Mouse (Mus musculus) intestine, embryonic 14.5 days (tissue): ENCODE data around the gene Ccdc191. TPM values are rescaled to one million over a fixed set of nuclear protein-coding genes. Genes with fewer than 3 reads are reported as not detected.

ENCODE experiments used
- ATAC-seq: fragments of 200-750 bp; cut with Nextera tagmentation; replicated peaks from 2 replicates; pipeline ENCODE4 v1.8.0; 2017; ENCODE audit warnings: low read depth, moderate number of reproducible peaks, moderate TSS enrichment, moderate library complexity; ENCODE audit not compliant: low FRiP score, low TSS enrichment
- DNase-seq: peaks from one replicate; pipeline ENCODE4 v3.0.0-alpha.2; 2018; ENCODE audit warnings: low spot score
- H3K27ac ChIP-seq: fragments of 300-500 bp; sonication (generic); 2 replicates; pipeline ENCODE4 v1.5.1; 2014; ENCODE audit warnings: low read depth, mild to moderate bottlenecking, control low read depth
- H3K27me3 ChIP-seq: fragments of 300-500 bp; sonication (generic); replicated peaks from 2 replicates; pipeline ENCODE4 v1.6.1; 2014; ENCODE audit warnings: low read length, control low read depth; ENCODE audit not compliant: control insufficient read depth, insufficient read depth
- H3K36me3 ChIP-seq: fragments of 300-500 bp; sonication (generic); 2 replicates; pipeline ENCODE4 v1.6.1; 2014; ENCODE audit warnings: low read length, control low read depth; ENCODE audit not compliant: control insufficient read depth, insufficient read depth
- H3K4me1 ChIP-seq: fragments of 300-500 bp; sonication (generic); replicated peaks from 2 replicates; pipeline ENCODE4 v1.6.1; 2014; ENCODE audit warnings: low read length, control low read depth, mixed read lengths; ENCODE audit not compliant: control insufficient read depth, insufficient read depth
- H3K4me2 ChIP-seq: fragments of 300-500 bp; sonication (generic); 2 replicates; pipeline ENCODE4 v1.6.1; 2014; ENCODE audit warnings: low read length
- H3K4me3 ChIP-seq: fragments of 300-500 bp; sonication (generic); 2 replicates; pipeline ENCODE4 v1.5.1; 2014; ENCODE audit warnings: low read depth, low read length, control low read depth, mixed read lengths
- H3K9ac ChIP-seq: fragments of 300-500 bp; sonication (generic); 2 replicates; pipeline ENCODE4 v1.6.1; 2014; ENCODE audit warnings: mild to moderate bottlenecking, low read length
- H3K9me3 ChIP-seq: fragments of 300-500 bp; sonication (generic); 2 replicates; pipeline ENCODE4 v1.6.1; 2016; ENCODE audit warnings: low read length, control low read depth; ENCODE audit not compliant: control insufficient read depth
- WGBS: fragments of 180-500 bp; shearing (Covaris S2); extraction: QIAGEN DNeasy Blood & Tissue Kit; methylation state at CpG from one replicate; pipeline ENCODE4 v1.1.7; 2014; 5-methylcytosine and 5-hydroxymethylcytosine counted together
- polyA plus RNA-seq: library from polyadenylated mRNA; unstranded; fragments of >200 nt; fragmentation: Nextera tagmentation; extraction: Ambion mirVana; gene quantifications from 2 replicates; pipeline ENCODE4 v1.2.1, GENCODE M21; 2014

Ccdc191 gene
- polyA plus RNA-seq, result 10.7 and 10.8 TPM in 2 replicates

DNA sequence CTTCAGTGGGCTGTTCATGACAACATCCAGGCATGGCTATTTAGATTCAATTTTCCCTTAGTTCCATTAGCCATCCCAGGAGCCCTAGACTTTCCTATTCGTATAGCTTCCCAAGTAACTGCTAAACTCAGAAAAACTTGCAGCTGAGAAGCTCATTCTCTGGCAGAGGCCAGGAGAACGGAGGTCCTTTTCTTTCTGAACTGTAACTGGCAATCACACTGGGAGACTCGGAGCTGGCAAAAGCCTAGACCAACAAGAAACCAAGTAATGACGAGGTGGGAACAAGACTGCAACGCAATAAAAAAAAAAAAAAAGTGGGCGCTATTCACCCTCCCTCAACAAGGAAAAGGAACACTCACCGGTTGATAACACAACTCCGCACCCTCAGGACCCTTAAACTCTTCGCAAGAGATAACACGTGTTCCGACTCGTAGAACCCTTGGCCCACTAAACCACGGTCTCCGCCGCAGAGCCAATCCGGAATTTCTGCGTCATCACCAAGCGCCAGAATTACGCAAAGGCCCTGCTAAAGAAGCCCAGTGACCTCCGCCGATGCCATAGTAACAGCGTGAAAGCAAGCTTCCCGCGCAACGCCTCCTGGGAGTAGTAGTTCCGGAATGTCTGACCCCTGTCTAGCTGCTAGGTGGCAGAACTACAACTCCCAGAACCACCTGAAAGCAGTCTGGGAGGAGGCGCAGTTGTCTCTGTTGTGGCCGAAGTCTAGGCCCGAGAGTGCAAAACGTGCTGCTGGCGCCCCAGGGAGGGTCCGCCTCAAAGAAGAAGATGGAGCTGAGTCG, at the start of gene Ccdc191:
TSS of gene Ccdc191 (plus strand) at position 593 of the 797 bp plus-strand sequence.
- Histone ChIP-seq H3K9me3 (no peaks in the 10 kb centered on the region), H3K9ac (peak within 1 kb of the TSS; percentile 82), H3K27me3 (no peaks in the 10 kb centered on the region), H3K36me3 (no peaks in the 10 kb centered on the region; the same call in 1 of the 2 replicates), H3K4me1 (0 out of 2 replicates have a peak, but pooled peaks cover 6% of the 10 kb centered on the region), H3K4me3 (peak within 1 kb of the TSS; percentile 66), H3K27ac (peak within 1 kb of the TSS; percentile 83), H3K4me2 (peak within 1 kb of the TSS; percentile 90)
- peak; percentile 99 for DNase-seq
- WGBS, result under 1% methylated on average over 33 of the region's 33 CpGs
- peak; percentile 100 for ATAC-seq

GRCm38 (mm10) chr16:43841236-43841635, 48.4 kb upstream of the Ccdc191 start:
- Histone ChIP-seq H3K4me1 (no peaks in the 10 kb centered on the region), H3K27me3 (no peaks in the 10 kb centered on the region), H3K4me2 (no peak overlapping the region), H3K4me3 (no peak overlapping the region), H3K9me3 (no peaks in the 10 kb centered on the region), H3K9ac (no peak overlapping the region), H3K27ac (no peak overlapping the region), H3K36me3 (no peaks in the 10 kb centered on the region)
- no peak for ATAC-seq
- DNase-seq, result no peak
- 82% methylated on average over 1 of the region's 1 CpGs for whole genome bisulfite sequencing

DNA sequence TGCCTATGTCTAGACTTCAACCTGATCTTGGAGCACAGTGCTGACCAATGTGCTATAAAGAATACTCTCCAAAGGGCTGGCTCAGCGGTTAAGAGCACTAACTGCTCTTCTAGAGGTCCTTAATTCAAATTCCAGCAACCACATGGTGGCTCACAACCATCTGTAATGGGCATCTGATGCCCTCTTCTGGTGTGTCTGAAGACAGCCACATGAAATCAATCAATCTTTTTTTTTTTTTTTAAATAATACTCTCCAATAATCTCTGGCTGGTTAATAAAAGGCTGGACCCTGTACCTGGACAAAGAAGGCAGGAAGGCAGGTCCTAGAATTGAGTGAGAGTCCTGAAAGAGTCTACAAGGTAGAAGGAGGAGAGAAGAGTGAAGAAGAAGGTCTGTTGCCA, 39.8 kb upstream of the Ccdc191 start:
- no peak overlapping the region for H3K27ac ChIP-seq
- DNase-seq, result no peak
- no peak overlapping the region for H3K4me2 ChIP-seq
- no peaks in the 10 kb centered on the region for H3K4me1 ChIP-seq
- WGBS, result 58% methylated on average over 1 of the region's 1 CpGs
- no peaks in the 10 kb centered on the region for H3K36me3 ChIP-seq
- no peak overlapping the region for H3K9ac ChIP-seq
- no peak overlapping the region for H3K4me3 ChIP-seq
- H3K9me3 ChIP-seq, result no peaks in the 10 kb centered on the region
- ATAC-seq, result no peak
- no peaks in the 10 kb centered on the region for H3K27me3 ChIP-seq

- Histone ChIP-seq H3K4me1 (no peaks in the 10 kb centered on the region), H3K27me3 (no peaks in the 10 kb centered on the region), H3K4me3 (no peak overlapping the region), H3K36me3 (peaks cover 25% of the 10 kb centered on the region), H3K27ac (no peak overlapping the region), H3K4me2 (no peak overlapping the region), H3K9ac (no peak overlapping the region), H3K9me3 (no peaks in the 10 kb centered on the region)
- DNase-seq (no peak), ATAC-seq (no peak)
- WGBS, result 92% methylated on average over 5 of the region's 5 CpGs
Observed at GRCm38 (mm10) chr16:43858941-43859476, 30.6 kb upstream of the Ccdc191 start.

- DNase-seq (no peak), ATAC-seq (no peak)
- WGBS, result 65% methylated on average over 6 of the region's 6 CpGs
Observed at GRCm38 (mm10) chr16:43860624-43861023, 29.0 kb upstream of the Ccdc191 start.

DNA sequence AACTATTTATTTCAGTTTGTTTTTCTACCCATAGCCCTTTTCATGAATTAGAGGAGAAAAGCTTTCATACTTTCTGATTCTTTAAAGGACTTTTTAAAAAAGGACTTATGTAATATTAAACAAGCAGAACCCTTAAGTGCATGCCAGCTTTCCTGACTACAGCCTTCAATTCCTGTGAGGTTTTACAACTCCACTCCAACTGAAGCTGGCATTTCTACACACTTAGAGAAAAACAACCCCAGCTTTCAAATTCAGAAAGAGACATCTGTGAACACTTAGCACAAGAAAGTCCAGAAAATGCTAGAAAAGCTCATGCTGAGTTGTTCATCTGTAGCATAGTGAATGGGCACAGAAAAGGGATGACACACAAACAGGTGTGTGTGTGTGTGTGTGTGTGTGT, 19.8 kb upstream of the Ccdc191 start:
- no peak overlapping the region for H3K27ac ChIP-seq
- no peak overlapping the region for H3K4me2 ChIP-seq
- ATAC-seq (no peak), DNase-seq (no peak)
- H3K9me3 ChIP-seq, result no peaks in the 10 kb centered on the region
- H3K36me3 ChIP-seq, result peaks cover 67% of the 10 kb centered on the region
- no peaks in the 10 kb centered on the region for H3K27me3 ChIP-seq
- H3K4me1 ChIP-seq, result no peaks in the 10 kb centered on the region
- H3K4me3 ChIP-seq, result no peak overlapping the region
- H3K9ac ChIP-seq, result no peak overlapping the region

More at GRCm38 (mm10) chr16:43860624-43861023, 29.0 kb upstream of the Ccdc191 start:
- Histone ChIP-seq H3K27ac (no peak overlapping the region), H3K4me3 (no peak overlapping the region), H3K9me3 (no peaks in the 10 kb centered on the region), H3K9ac (no peak overlapping the region), H3K27me3 (no peaks in the 10 kb centered on the region), H3K36me3 (peaks cover 31% of the 10 kb centered on the region), H3K4me2 (no peak overlapping the region), H3K4me1 (no peaks in the 10 kb centered on the region)

DNA sequence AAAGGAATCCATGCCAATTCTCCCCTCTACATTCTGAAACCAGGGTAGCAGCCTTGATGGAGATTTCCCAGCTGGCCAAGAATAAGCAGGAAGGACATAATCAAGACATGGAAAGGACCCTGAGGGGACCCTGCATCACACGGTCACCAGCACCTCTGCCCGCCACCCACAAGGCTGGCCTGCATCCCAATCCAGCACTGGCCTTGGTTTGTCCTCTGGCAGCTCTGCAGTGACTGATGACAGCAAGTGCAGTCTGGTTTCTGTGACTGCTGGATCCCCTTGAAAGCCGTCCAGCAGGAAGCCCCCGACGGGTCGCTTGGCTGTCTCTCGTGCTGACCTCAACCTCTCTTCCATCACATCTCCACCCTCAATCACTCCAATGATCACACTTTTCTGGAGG, 18.2 kb upstream of the Ccdc191 start:
- no peak overlapping the region for H3K9ac ChIP-seq
- no peak for ATAC-seq
- H3K4me2 ChIP-seq, result no peak overlapping the region
- H3K36me3 ChIP-seq, result peaks cover 83% of the 10 kb centered on the region
- H3K4me1 ChIP-seq, result no peaks in the 10 kb centered on the region
- H3K27ac ChIP-seq, result no peak overlapping the region
- H3K4me3 ChIP-seq, result no peak overlapping the region
- no peaks in the 10 kb centered on the region for H3K9me3 ChIP-seq
- no peak for DNase-seq
- 83% methylated on average over 7 of the region's 7 CpGs for WGBS
- no peaks in the 10 kb centered on the region for H3K27me3 ChIP-seq

DNA sequence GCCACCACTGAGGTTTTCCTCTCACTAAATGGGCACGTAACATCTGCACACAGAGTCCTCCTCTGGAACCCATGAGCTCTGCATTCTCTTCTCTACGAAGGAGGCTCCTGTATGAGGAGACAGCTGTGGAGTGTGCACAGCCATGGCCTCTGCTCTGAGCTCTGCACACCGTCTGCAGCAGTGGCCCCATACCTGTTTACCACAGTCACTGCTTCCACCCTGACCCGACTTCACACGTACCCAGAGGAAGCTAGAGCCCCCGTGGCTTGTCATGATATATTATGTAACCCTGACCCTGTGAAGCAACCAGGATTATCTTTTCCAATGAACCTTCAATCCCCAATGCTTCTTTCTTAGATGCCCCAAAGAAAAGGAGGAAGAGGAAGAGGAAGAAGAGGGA, 9.8 kb upstream of the Ccdc191 start:
- H3K4me1 ChIP-seq, result no peaks in the 10 kb centered on the region
- 84% methylated on average over 6 of the region's 6 CpGs for WGBS
- no peak for ATAC-seq

DNA sequence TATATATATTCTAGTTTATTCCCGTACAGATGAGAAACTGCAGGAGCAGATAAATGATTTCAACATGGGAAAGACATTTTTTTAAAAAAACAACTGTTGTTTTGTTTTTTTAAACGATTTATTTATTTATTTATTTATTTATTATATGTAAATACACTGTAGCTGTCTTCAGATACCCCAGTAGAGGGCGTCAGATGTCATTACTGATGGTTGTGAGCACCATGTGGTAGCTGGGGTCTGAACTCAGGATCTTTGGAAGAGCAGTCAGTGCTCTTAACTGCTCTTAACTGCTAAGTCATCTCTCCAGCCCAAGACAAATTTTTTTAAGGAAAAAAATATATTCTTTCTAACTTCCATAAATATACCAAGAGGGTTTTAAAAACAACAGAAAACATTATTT, 8.0 kb upstream of the Ccdc191 start:
- Histone ChIP-seq H3K27me3 (no peaks in the 10 kb centered on the region), H3K4me3 (no peak overlapping the region), H3K4me2 (no peak overlapping the region), H3K27ac (no peak overlapping the region), H3K36me3 (peaks cover 35% of the 10 kb centered on the region), H3K4me1 (no peaks in the 10 kb centered on the region), H3K9ac (no peak overlapping the region), H3K9me3 (no peaks in the 10 kb centered on the region)
- ATAC-seq (no peak), DNase-seq (no peak)
- WGBS, result 67% methylated on average over 3 of the region's 3 CpGs

More for the DNA sequence above, 9.8 kb upstream of the Ccdc191 start:
- Histone ChIP-seq H3K4me3 (no peak overlapping the region), H3K9ac (no peak overlapping the region), H3K4me2 (no peak overlapping the region), H3K9me3 (no peaks in the 10 kb centered on the region), H3K27me3 (no peaks in the 10 kb centered on the region), H3K36me3 (peaks cover 54% of the 10 kb centered on the region), H3K27ac (no peak overlapping the region)
- no peak for DNase-seq
